Mouse (Mus musculus) heart, postnatal 25 days (tissue): ENCODE data around the gene Zw10. TPM values are rescaled to one million over a fixed set of nuclear protein-coding genes. Genes with fewer than 3 reads are reported as not detected.

Source experiments
- DNase-seq: peaks from one replicate; pipeline ENCODE4 v3.0.0; 2022; ENCODE audit warnings: low spot score
- intact Hi-C: fragments of 180-260 bp; cut with DNase I; formaldehyde crosslinking; loops from one replicate; pipeline ENCODE4 v1.15.1; 2025
- total RNA-seq, 2 experiments: library from RNA; stranded (reverse); gene quantifications; 2 replicates each; pipeline ENCODE4 v1.2.3; 2021

Gene Zw10
- total RNA-seq, 2 experiments from 2014 or later: 12.1 to 13.3 TPM

DNA sequence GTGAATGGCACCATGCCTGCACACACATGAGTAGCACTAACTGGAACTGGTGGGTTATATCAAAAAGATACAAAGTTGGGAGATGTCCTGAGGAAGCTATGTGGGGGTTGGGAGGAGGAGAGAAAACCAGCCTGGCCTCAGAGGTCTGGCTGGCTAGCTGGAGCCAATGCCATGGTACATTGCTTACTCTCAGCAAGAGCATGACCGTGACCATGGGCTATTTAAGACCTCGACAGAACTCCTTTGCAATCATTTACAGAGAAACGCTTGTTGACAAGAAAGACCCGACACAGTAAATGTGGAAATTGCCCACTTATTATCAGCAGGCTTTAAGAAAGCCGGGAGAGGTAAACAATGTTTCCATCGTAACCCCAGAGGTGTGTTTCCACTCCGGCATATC, 70.3 kb downstream of the Zw10 start:
- DNase-seq: no peak
- intact Hi-C loops: no loop called here

Other genes with a start within 250 kb of the Zw10 start
- 100 to 1,000 TPM; 132 to 167 TPM for gene Zbtb16, start 219.4 kb upstream of the Zw10 start, total RNA-seq
- gene Htr3a, start 144.5 kb upstream of the Zw10 start, total RNA-seq: not detected
- gene Htr3b, start 90.6 kb upstream of the Zw10 start, total RNA-seq: not detected
- gene Usp28, start 70.2 kb upstream of the Zw10 start, total RNA-seq: 100 to 1,000 TPM; 150 to 157 TPM
- gene Tmprss5, start 25.6 kb downstream of the Zw10 start, total RNA-seq: not detected
- gene Gm4894, start 194.9 kb downstream of the Zw10 start, total RNA-seq: not detected